Mouse (Mus musculus) stomach, postnatal 0 days (tissue): ENCODE measurements around the gene Olfr473. TPM values are rescaled to one million over a fixed set of nuclear protein-coding genes. Genes with fewer than 3 reads are reported as not detected.
"Not testable (repeated sequence)": the region's sequence is repeated elsewhere in the genome, so short reads cannot be mapped to it uniquely, and the experiment has no call there.

Source experiments
- ATAC-seq: fragments of 200-750 bp; cut with Nextera tagmentation; 2 replicates; pipeline ENCODE4 v1.8.0; 2017; ENCODE audit not compliant: low FRiP score, low TSS enrichment
- DNase-seq: peaks from one replicate; pipeline ENCODE4 v3.0.0-alpha.2; 2016; ENCODE audit warnings: low spot score
- H3K27ac ChIP-seq: fragments of 300-500 bp; sonication (generic); replicated peaks from 2 replicates; pipeline ENCODE4 v1.5.1; 2014; ENCODE audit warnings: mild to moderate bottlenecking, control low read depth
- H3K27me3 ChIP-seq: fragments of 300-500 bp; sonication (generic); 2 replicates; pipeline ENCODE4 v1.6.1; 2014; ENCODE audit warnings: low read length; ENCODE audit not compliant: control insufficient read depth, insufficient read depth
- H3K36me3 ChIP-seq: fragments of 300-500 bp; sonication (generic); 2 replicates; pipeline ENCODE4 v1.6.1; 2014; ENCODE audit warnings: low read length, mixed read lengths; ENCODE audit not compliant: control insufficient read depth, insufficient read depth
- H3K4me1 ChIP-seq: fragments of 300-500 bp; sonication (generic); replicated peaks from 2 replicates; pipeline ENCODE4 v1.6.1; 2014; ENCODE audit warnings: antibody characterized with exemption; ENCODE audit not compliant: control insufficient read depth, insufficient read depth
- H3K4me2 ChIP-seq: fragments of 300-500 bp; sonication (generic); replicated peaks from 2 replicates; pipeline ENCODE4 v1.6.1; 2014; ENCODE audit warnings: low read depth, mild to moderate bottlenecking, control low read depth, moderate library complexity
- H3K4me3 ChIP-seq: fragments of 300-500 bp; sonication (generic); 2 replicates; pipeline ENCODE4 v1.5.1; 2014; ENCODE audit warnings: low read depth, low read length, control low read depth
- H3K9ac ChIP-seq: fragments of 300-500 bp; sonication (generic); 2 replicates; pipeline ENCODE4 v1.6.1; 2014; ENCODE audit warnings: mild to moderate bottlenecking, low read length, control low read depth, mixed read lengths
- H3K9me3 ChIP-seq: fragments of 300-500 bp; sonication (generic); 2 replicates; pipeline ENCODE4 v1.6.1; 2016; ENCODE audit warnings: low read length; ENCODE audit not compliant: control insufficient read depth
- CTCF ChIP-seq: IDR thresholded peaks from 2 replicates; pipeline ENCODE4 v1.5.1; 2016; ENCODE audit warnings: antibody characterized with exemption, low read depth, mild to moderate bottlenecking, moderate library complexity
- EP300 ChIP-seq: optimal IDR thresholded peaks from 2 replicates; pipeline ENCODE3; 2016; ENCODE audit warnings: antibody characterized with exemption
- WGBS: fragments of 180-500 bp; shearing (Covaris S2); extraction: QIAGEN DNeasy Blood & Tissue Kit; methylation state at CpG from one replicate; pipeline ENCODE4 v1.1.7; 2014; 5-methylcytosine and 5-hydroxymethylcytosine counted together
- polyA plus RNA-seq: library from polyadenylated mRNA; unstranded; fragments of >200 nt; fragmentation: Nextera tagmentation; extraction: Ambion mirVana; gene quantifications from 2 replicates; pipeline ENCODE4 v1.2.1, GENCODE M21; 2015

Gene Olfr473
- not detected in 2 replicates for polyA plus RNA-seq

GRCm38 (mm10) chr7:107930146-107930545 lies at the start of gene Olfr473:
Olfr473 (plus strand) TSS chr7:107930446.
- ATAC-seq, result no peak
- Histone ChIP-seq H3K27ac (no peak within 1 kb of the TSS), H3K4me1 (no peaks in the 10 kb centered on the region), H3K4me3 (no peak within 1 kb of the TSS), H3K9ac (no peak within 1 kb of the TSS), H3K4me2 (no peak within 1 kb of the TSS), H3K9me3 (no peaks in the 10 kb centered on the region), H3K36me3 (no peaks in the 10 kb centered on the region), H3K27me3 (no peaks in the 10 kb centered on the region)
- no peak for DNase-seq
- 93% methylated on average over 1 of the region's 1 CpGs for WGBS
- TF ChIP-seq EP300, result no peak
- no peak for TF ChIP-seq CTCF

- Histone ChIP-seq H3K27ac (no peak within 1 kb of the TSS), H3K4me3 (no peak within 1 kb of the TSS), H3K27me3 (no peaks in the 10 kb centered on the region), H3K36me3 (no peaks in the 10 kb centered on the region), H3K4me1 (no peaks in the 10 kb centered on the region), H3K9me3 (no peaks in the 10 kb centered on the region), H3K9ac (no peak within 1 kb of the TSS), H3K4me2 (no peak within 1 kb of the TSS)
- ATAC-seq (no peak), DNase-seq (no peak)
- no peak for TF ChIP-seq EP300
- TF ChIP-seq CTCF, result no peak
These were observed 32.6 kb upstream of the Olfr473 start, which contains the start of gene Olfr472 for GRCm38 (mm10) chr7:107897602-107898001. Olfr472 (plus strand) TSS chr7:107897902.

DNA sequence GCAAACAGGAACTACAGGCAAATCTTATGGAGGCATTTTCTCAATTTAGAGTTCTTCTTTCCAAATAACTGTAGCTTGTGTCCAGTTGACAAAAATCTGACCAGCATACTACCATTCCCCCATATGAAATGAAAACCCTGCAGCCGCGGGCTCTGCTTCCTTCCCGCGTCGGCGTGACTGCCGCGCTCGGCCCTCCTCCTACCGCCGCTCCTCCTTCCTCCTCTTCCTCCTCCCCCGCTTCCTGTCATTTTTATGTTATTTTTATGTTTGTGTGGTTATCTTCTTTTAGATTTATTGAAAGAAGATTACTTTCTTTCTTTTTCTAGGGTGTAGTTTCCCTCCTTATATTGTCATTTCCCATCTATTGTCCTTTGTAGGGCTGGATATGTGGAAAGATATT lies 22.3 kb downstream of the Olfr473 start:
- not testable (repeated sequence) for DNase-seq

DNA sequence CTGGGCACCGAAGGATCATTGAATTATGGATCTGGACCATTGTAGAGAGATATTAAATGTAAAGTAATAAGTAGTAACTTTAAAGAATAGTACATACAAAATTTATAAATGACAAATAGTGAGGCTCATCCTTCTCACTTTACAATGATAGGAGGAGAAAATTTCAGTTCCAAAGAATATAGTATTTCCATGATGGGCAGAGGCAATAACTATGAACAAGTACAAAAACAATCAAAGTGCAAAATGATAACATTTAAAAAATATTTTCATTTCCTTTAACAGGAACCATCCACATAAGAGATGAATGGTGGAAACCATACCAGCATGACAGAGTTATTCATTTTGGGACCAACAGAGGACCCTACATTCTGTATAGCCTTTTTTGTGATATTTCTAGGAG lies 24.1 kb downstream of the Olfr473 start, which contains the start of gene Olfr474:
Gene Olfr474 (plus strand): TSS at position 301 of the 400 bp plus-strand sequence.
- Histone ChIP-seq H3K9me3 (no peaks in the 10 kb centered on the region), H3K4me1 (no peaks in the 10 kb centered on the region), H3K36me3 (no peaks in the 10 kb centered on the region), H3K27me3 (no peaks in the 10 kb centered on the region), H3K4me3 (no peak within 1 kb of the TSS), H3K4me2 (no peak within 1 kb of the TSS), H3K27ac (no peak within 1 kb of the TSS), H3K9ac (no peak within 1 kb of the TSS)
- TF ChIP-seq EP300 (no peak), CTCF (no peak)
- DNase-seq (no peak), ATAC-seq (no peak)
- WGBS, result 84% methylated on average over 1 of the region's 1 CpGs

More for the DNA sequence above, 22.3 kb downstream of the Olfr473 start:
- not testable (repeated sequence) for ATAC-seq, H3K9ac ChIP-seq, H3K4me3 ChIP-seq, H3K4me2 ChIP-seq, H3K27me3 ChIP-seq, H3K9me3 ChIP-seq, H3K27ac ChIP-seq, H3K36me3 ChIP-seq, H3K4me1 ChIP-seq
- WGBS, result 94% methylated on average over 12 of the region's 12 CpGs

GRCm38 (mm10) chr7:107964503-107964902 lies 34.3 kb downstream of the Olfr473 start, which contains the start of gene Olfr476:
Olfr476 (plus strand) TSS chr7:107964803.
- TF ChIP-seq CTCF, result no peak
- TF ChIP-seq EP300, result no peak
- ATAC-seq (no peak), DNase-seq (no peak)
- H3K36me3 ChIP-seq, result no peaks in the 10 kb centered on the region
- no peak within 1 kb of the TSS for H3K27ac ChIP-seq
- no peak within 1 kb of the TSS for H3K9ac ChIP-seq
- no peak within 1 kb of the TSS for H3K4me3 ChIP-seq
- WGBS, result 34% methylated on average over 1 of the region's 1 CpGs
- no peaks in the 10 kb centered on the region for H3K4me1 ChIP-seq
- H3K9me3 ChIP-seq, result no peaks in the 10 kb centered on the region
- H3K27me3 ChIP-seq, result no peaks in the 10 kb centered on the region
- no peak within 1 kb of the TSS for H3K4me2 ChIP-seq

Other genes with a start within 250 kb of the Olfr473 start
- gene Cyb5r2, start 172.4 kb upstream of the Olfr473 start, polyA plus RNA-seq, result 0.04 and 0.08 TPM in 2 replicates
- gene Ovch2, start 129.2 kb upstream of the Olfr473 start, polyA plus RNA-seq, result not detected in 2 replicates
- not detected in 2 replicates for gene Olfr467, start 118.2 kb upstream of the Olfr473 start, polyA plus RNA-seq
- not detected in 2 replicates for gene Olfr469, start 104.9 kb upstream of the Olfr473 start, polyA plus RNA-seq
- gene Olfr470, start 83.0 kb upstream of the Olfr473 start, polyA plus RNA-seq, result not detected in 2 replicates
- gene Olfr472, start 32.5 kb upstream of the Olfr473 start, polyA plus RNA-seq, result 0.04 TPM in 1 of 2 replicates, not detected in the other
- not detected in 2 replicates for gene Olfr474, start 24.2 kb downstream of the Olfr473 start, polyA plus RNA-seq
- gene Olfr476, start 34.4 kb downstream of the Olfr473 start, polyA plus RNA-seq, result not detected in 2 replicates
- gene Olfr477, start 56.2 kb downstream of the Olfr473 start, polyA plus RNA-seq, result not detected in 2 replicates
- not detected in 2 replicates for gene Olfr478, start 103.5 kb downstream of the Olfr473 start, polyA plus RNA-seq
- not detected in 2 replicates for gene Olfr479, start 120.2 kb downstream of the Olfr473 start, polyA plus RNA-seq
- gene Olfr480, start 136.9 kb downstream of the Olfr473 start, polyA plus RNA-seq, result not detected in 2 replicates
- gene Olfr481, start 149.4 kb downstream of the Olfr473 start, polyA plus RNA-seq, result not detected in 2 replicates
- gene Olfr482, start 167.1 kb downstream of the Olfr473 start, polyA plus RNA-seq, result 0.07 and 0.22 TPM in 2 replicates
- not detected in 2 replicates for gene Olfr483, start 170.4 kb downstream of the Olfr473 start, polyA plus RNA-seq
- gene Olfr484, start 197.0 kb downstream of the Olfr473 start, polyA plus RNA-seq, result not detected in 2 replicates
- not detected in 2 replicates for gene Olfr485, start 229.4 kb downstream of the Olfr473 start, polyA plus RNA-seq
- gene Olfr486, start 242.3 kb downstream of the Olfr473 start, polyA plus RNA-seq, result not detected in 2 replicates